Mouse (Mus musculus) C2C12 (cell line): ENCODE results near the gene Eif4b. TPM values are rescaled to one million over a fixed set of nuclear protein-coding genes. Genes with fewer than 3 reads are reported as not detected.

Source experiments
- H3K27me3 ChIP-seq: one replicate; pipeline ENCODE4 v1.6.1; 2011; ENCODE audit not compliant: control insufficient read depth, insufficient read depth, insufficient read length
- H3K36me3 ChIP-seq: one replicate; pipeline ENCODE4 v1.6.1; 2011; ENCODE audit not compliant: control insufficient read depth, insufficient read depth
- H3K4me3 ChIP-seq: one replicate; pipeline ENCODE4 v1.5.1; 2011; ENCODE audit warnings: mild to moderate bottlenecking, control low read depth; ENCODE audit not compliant: poor library complexity, insufficient read depth, severe bottlenecking
- H3K79me2 ChIP-seq: one replicate; pipeline ENCODE4 v1.6.1; 2011; ENCODE audit not compliant: control insufficient read depth, insufficient read depth
- H3K79me3 ChIP-seq: one replicate; pipeline ENCODE4 v1.6.1; 2011; ENCODE audit warnings: low read depth, control low read depth
- H3ac ChIP-seq: one replicate; pipeline ENCODE3; 2011; ENCODE audit warnings: low read depth; ENCODE audit not compliant: control insufficient read depth, insufficient read length
- CEBPB ChIP-seq: IDR thresholded peaks from one replicate; pipeline ENCODE4 v1.6.1; 2011; ENCODE audit warnings: low read depth, mild to moderate bottlenecking, control low read depth, moderate library complexity
- CTCF ChIP-seq: IDR thresholded peaks from one replicate; pipeline ENCODE4 v1.5.1; 2011; ENCODE audit not compliant: control insufficient read depth, insufficient read depth, insufficient read length
- FOSL1 ChIP-seq: IDR thresholded peaks from one replicate; pipeline ENCODE4 v1.8.0; 2011; ENCODE audit warnings: mild to moderate bottlenecking, low read length; ENCODE audit not compliant: poor library complexity, insufficient read depth, severe bottlenecking
- MAX ChIP-seq: IDR thresholded peaks from one replicate; pipeline ENCODE4 v1.6.1; 2011; ENCODE audit warnings: mild to moderate bottlenecking, control low read depth
- MYOD1 ChIP-seq: IDR thresholded peaks from one replicate; pipeline ENCODE4 v1.6.1; 2011; ENCODE audit warnings: low read depth; ENCODE audit not compliant: control insufficient read depth, insufficient read length
- MYOG ChIP-seq: IDR thresholded peaks from one replicate; pipeline ENCODE4 v1.6.1; 2011; ENCODE audit not compliant: control insufficient read depth, insufficient read length; ENCODE audit errors: extremely low read depth
- USF1 ChIP-seq: IDR thresholded peaks from one replicate; pipeline ENCODE4 v1.6.1; 2011; ENCODE audit warnings: low read depth, mild to moderate bottlenecking, control low read depth, moderate library complexity
- polyA plus RNA-seq: library from polyadenylated mRNA; unstranded; fragments of >200 nt; fragmentation: generic; extraction: Trizol; gene quantifications from one replicate; pipeline ENCODE4 v1.2.1, GENCODE M21; 2012; ENCODE audit warnings: missing spikeins

The Eif4b gene
- polyA plus RNA-seq, 1 experiment, result 268 TPM

GRCm38 (mm10) chr15:102103371-102103946 is 29.9 kb downstream of the Eif4b start:
- H3K79me2 ChIP-seq, result peaks cover 45% of the 10 kb centered on the region
- peak overlapping the region; percentile 72 for H3ac ChIP-seq
- peaks cover 44% of the 10 kb centered on the region for H3K36me3 ChIP-seq
- peaks cover 6% of the 10 kb centered on the region for H3K79me3 ChIP-seq
- H3K27me3 ChIP-seq, result no peaks in the 10 kb centered on the region
- TF ChIP-seq MAX (peak; percentile 16), MYOG (no peak)
- peak overlapping the region; percentile 63 for H3K4me3 ChIP-seq

DNA sequence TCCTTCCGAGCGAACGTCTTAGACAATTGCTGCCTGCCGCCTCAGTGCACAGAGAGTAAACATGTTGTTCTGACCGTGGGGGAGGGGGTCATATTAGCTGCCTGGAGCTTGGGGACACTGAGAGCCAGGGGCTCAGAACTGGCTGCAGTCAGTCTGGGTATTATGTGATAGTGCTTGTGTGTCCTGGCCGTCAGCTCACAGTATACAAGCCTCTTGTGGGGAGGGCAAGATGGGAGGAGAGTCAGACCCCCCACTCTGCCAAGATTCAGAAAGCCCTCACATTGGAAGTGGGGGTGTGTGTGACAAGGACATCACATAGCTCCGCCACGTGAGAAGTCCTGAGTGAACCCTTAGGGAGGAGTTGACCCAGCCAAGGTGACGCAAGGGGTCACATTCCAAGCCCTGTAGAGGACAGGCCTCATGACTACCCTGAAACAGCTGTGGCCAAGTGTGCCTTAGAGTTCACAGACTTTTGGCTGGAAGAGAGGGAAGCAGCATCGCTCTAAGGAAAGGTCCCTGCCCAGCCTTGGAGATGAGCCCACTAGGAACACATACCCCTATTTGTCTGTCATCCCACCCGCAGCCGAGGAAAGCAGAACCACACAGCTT is 30.5 kb downstream of the Eif4b start:
- Histone ChIP-seq H3ac (peak overlapping the region; percentile 72), H3K27me3 (no peaks in the 10 kb centered on the region), H3K36me3 (peaks cover 44% of the 10 kb centered on the region), H3K79me2 (peaks cover 45% of the 10 kb centered on the region), H3K79me3 (peaks cover 6% of the 10 kb centered on the region), H3K4me3 (peak overlapping the region; percentile 63)
- TF ChIP-seq CTCF (no peak), USF1 (peak; percentile 62), MAX (peak; percentile 59), FOSL1 (no peak), MYOG (no peak), CEBPB (peak; percentile 91), MYOD1 (peak; percentile 91)

- peak; percentile 75 for TF ChIP-seq MYOD1
- TF ChIP-seq USF1, result no peak
- TF ChIP-seq FOSL1, result no peak
- no peak for TF ChIP-seq MAX
- TF ChIP-seq MYOG, result no peak
- no peak for TF ChIP-seq CEBPB
- no peak for TF ChIP-seq CTCF
- peaks cover 47% of the 10 kb centered on the region for H3K79me2 ChIP-seq
- peaks cover 55% of the 10 kb centered on the region for H3K36me3 ChIP-seq
- H3K4me3 ChIP-seq, result peak overlapping the region; percentile 16
- no peaks in the 10 kb centered on the region for H3K27me3 ChIP-seq
- H3K79me3 ChIP-seq, result peaks cover 6% of the 10 kb centered on the region
- peak overlapping the region; percentile 41 for H3ac ChIP-seq
These were observed 31.8 kb downstream of the Eif4b start for GRCm38 (mm10) chr15:102105360-102105759.

DNA sequence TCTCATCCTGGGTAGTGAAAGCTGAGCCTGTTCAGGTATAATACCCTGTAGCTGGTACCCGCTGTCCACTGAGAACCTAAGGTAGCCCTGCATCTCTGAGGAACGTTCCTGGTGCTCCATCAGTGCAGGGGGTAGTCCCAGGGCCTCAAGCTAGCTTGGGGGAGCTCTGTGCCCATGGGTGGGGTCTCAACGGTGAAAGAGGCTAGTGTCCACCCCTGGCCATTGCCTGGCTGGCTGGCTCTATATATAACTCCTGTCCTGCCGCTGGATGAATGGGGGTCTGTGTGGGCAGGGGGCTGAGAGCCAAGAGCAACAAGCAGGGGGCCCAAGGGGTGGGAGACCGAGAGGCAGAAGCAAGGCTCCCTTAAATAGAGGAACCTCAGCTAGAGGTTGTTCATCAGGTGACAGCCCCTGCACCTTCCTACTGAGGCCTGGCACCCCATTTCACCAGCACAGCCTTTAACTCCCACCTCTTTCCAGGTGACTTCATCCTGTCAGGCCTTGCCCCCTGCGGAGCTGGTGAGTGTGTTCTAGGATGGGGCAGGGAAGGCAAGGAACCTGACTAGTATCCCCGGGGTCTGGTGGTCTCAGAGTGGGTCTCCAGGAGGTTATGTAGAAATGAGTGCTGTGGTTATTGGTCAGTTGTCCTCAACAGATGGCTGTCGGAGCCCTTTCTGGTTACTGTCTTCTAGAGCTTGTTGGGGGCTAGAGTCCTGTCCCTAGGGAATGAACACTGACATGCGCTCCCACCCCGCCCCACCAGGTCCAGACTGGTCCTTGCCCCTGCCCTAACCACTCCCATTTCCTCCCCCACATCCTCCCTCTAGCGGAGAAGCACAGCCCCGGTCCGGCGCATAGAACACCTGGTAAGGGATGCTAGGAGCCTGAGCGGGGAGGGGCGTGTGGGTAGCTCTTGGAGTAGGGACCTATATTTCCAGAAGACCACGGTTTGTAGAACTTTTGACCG is 32.5 kb downstream of the Eif4b start:
- Histone ChIP-seq H3K36me3 (peaks cover 61% of the 10 kb centered on the region), H3K79me2 (peaks cover 52% of the 10 kb centered on the region), H3ac (peak overlapping the region; percentile 41), H3K27me3 (no peaks in the 10 kb centered on the region), H3K4me3 (no peak overlapping the region), H3K79me3 (peaks cover 6% of the 10 kb centered on the region)
- no peak for TF ChIP-seq MYOG
- no peak for TF ChIP-seq CTCF
- no peak for TF ChIP-seq CEBPB
- no peak for TF ChIP-seq MYOD1
- no peak for TF ChIP-seq USF1
- no peak for TF ChIP-seq FOSL1
- TF ChIP-seq MAX, result no peak

DNA sequence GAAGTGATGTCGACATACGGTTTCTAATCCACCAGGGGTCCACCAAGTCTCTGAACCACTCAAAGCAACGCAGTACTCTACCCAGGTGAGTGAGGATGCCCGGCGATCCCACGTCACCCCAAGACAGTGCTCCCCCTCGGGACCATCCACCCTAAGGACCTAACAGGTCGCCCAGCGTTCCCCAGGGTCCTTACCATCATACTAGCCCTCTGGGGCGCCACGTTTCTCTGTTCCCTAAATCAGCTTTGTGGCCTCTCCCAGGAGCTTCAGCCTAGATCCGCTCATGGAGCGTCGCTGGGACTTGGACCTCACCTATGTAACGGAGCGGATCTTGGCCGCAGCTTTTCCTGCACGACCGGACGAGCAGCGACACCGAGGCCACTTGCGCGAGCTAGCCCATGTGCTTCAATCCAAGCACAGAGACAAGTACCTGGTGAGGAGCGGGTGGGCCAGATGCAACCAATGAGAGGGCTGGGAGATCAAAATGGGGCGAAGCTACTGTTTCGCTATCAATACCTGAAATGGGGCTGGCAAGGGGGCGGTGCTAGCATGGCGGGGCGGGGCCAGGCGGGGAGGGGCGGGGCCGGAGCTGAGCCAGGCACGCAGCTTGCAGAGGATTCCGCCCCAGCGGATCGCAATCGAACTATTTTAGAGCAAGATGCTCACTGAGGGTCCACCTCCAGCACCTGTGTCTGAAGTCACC is 33.3 kb downstream of the Eif4b start:
- Histone ChIP-seq H3K36me3 (peaks cover 70% of the 10 kb centered on the region), H3K27me3 (no peaks in the 10 kb centered on the region), H3K4me3 (no peak overlapping the region), H3ac (no peak overlapping the region), H3K79me3 (peaks cover 6% of the 10 kb centered on the region), H3K79me2 (peaks cover 52% of the 10 kb centered on the region)
- no peak for TF ChIP-seq CEBPB
- TF ChIP-seq CTCF, result no peak
- no peak for TF ChIP-seq MYOD1
- no peak for TF ChIP-seq MAX
- TF ChIP-seq FOSL1, result no peak
- TF ChIP-seq USF1, result no peak
- no peak for TF ChIP-seq MYOG
